Mouse (Mus musculus) forebrain, embryonic 16.5 days (tissue): ENCODE results near the gene Gm3415. TPM values are rescaled to one million over a fixed set of nuclear protein-coding genes. Genes with fewer than 3 reads are reported as not detected.

Source experiments
- polyA plus RNA-seq: library from polyadenylated mRNA; unstranded; fragments of >200 nt; fragmentation: Nextera tagmentation; extraction: Ambion mirVana; gene quantifications from 2 replicates; pipeline ENCODE4 v1.2.1, GENCODE M21; 2015

Gene Gm3415
- polyA plus RNA-seq, 1 experiment from 2014 or later, result not detected

Other genes starting within 250 kb of the Gm3415 start
- 12.8 and 15.1 TPM in 2 replicates for gene Wasf3, start 171.2 kb upstream of the Gm3415 start, polyA plus RNA-seq
- gene Gm6408, start 74.2 kb upstream of the Gm3415 start, polyA plus RNA-seq, result not detected in 2 replicates
- not detected in 2 replicates for gene Gm6370, start 64.8 kb upstream of the Gm3415 start, polyA plus RNA-seq
- gene 4930449I24Rik, start 53.7 kb upstream of the Gm3415 start, polyA plus RNA-seq, result not detected in 2 replicates
- gene Gm3402, start 42.0 kb upstream of the Gm3415 start, polyA plus RNA-seq, result not detected in 2 replicates
- gene Gm3404, start 30.3 kb upstream of the Gm3415 start, polyA plus RNA-seq, result not detected in 2 replicates
- not detected in 2 replicates for gene Gm3409, start 18.5 kb upstream of the Gm3415 start, polyA plus RNA-seq
- 37.0 and 42.5 TPM in 2 replicates for gene Gpr12, start 29.1 kb downstream of the Gm3415 start, polyA plus RNA-seq
- 16.9 and 17.5 TPM in 2 replicates for gene Usp12, start 238.9 kb downstream of the Gm3415 start, polyA plus RNA-seq